Mouse (Mus musculus): ENCODE measurements around the gene Abcd2.
A peak's percentile ranks its signal among the peaks of the same experiment; 100 is the strongest.

GRCm38 (mm10) chr15:91191412-91192222 lies at the start of gene Abcd2:
- TF ChIP-seq CTCF (IDR thresholded peaks at IDR 0.05; ENCODE audit: insufficient read depth, low read length) (no peak), POLR2A (IDR thresholded peaks at IDR 0.05; ENCODE audit: borderline replicate concordance, extremely low read depth, low read depth, low read length) (peak; percentile 20; the same call in 1 of the 2 replicates)

All from lung, adult 2 months (tissue).